Mouse (Mus musculus) midbrain, embryonic 11.5 days (tissue): ENCODE measurements around the gene 2410137M14Rik. TPM values are rescaled to one million over a fixed set of nuclear protein-coding genes. Genes with fewer than 3 reads are reported as not detected.
A peak's percentile ranks its signal among the peaks of the same experiment; 100 is the strongest.
"Not testable (repeated sequence)": the region's sequence is repeated elsewhere in the genome, so short reads cannot be mapped to it uniquely, and the experiment has no call there.

Experiments used
- ATAC-seq: fragments of 200-750 bp; cut with Nextera tagmentation; 2 replicates; pipeline ENCODE4 v1.8.0; 2017; ENCODE audit warnings: moderate TSS enrichment, moderate library complexity; ENCODE audit not compliant: low FRiP score
- DNase-seq: peaks from one replicate; pipeline ENCODE4 v3.0.0; 2015; ENCODE audit warnings: low spot score; ENCODE audit errors: missing footprints
- H3K27ac ChIP-seq: fragments of 300-500 bp; sonication (generic); 2 replicates; pipeline ENCODE4 v1.5.1; 2014; ENCODE audit warnings: low read depth, low read length
- H3K27me3 ChIP-seq: fragments of 300-500 bp; sonication (generic); 2 replicates; pipeline ENCODE4 v1.6.1; 2014; ENCODE audit warnings: mild to moderate bottlenecking, low read length, moderate library complexity, mixed read lengths; ENCODE audit not compliant: control insufficient read depth, insufficient read depth
- H3K36me3 ChIP-seq: fragments of 300-500 bp; sonication (generic); 2 replicates; pipeline ENCODE4 v1.6.1; 2014; ENCODE audit warnings: mild to moderate bottlenecking, low read length, moderate library complexity, mixed read lengths; ENCODE audit not compliant: control insufficient read depth, insufficient read depth
- H3K4me1 ChIP-seq: fragments of 300-500 bp; sonication (generic); 2 replicates; pipeline ENCODE4 v1.6.1; 2014; ENCODE audit warnings: low read length; ENCODE audit not compliant: control insufficient read depth, insufficient read depth
- H3K4me2 ChIP-seq: fragments of 300-500 bp; sonication (generic); 2 replicates; pipeline ENCODE4 v1.6.1; 2014; ENCODE audit warnings: mild to moderate bottlenecking, moderate library complexity
- H3K4me3 ChIP-seq: fragments of 300-500 bp; sonication (generic); 2 replicates; pipeline ENCODE4 v1.5.1; 2014; ENCODE audit warnings: low read depth, low read length
- H3K9ac ChIP-seq: fragments of 300-500 bp; sonication (generic); 2 replicates; pipeline ENCODE4 v1.6.1; 2014; ENCODE audit warnings: low read length
- H3K9me3 ChIP-seq: fragments of 300-500 bp; sonication (generic); 2 replicates; pipeline ENCODE4 v1.6.1; 2016; ENCODE audit warnings: low read length; ENCODE audit not compliant: control insufficient read depth
- WGBS: fragments of 180-500 bp; shearing (Covaris S2); extraction: QIAGEN DNeasy Blood & Tissue Kit; methylation state at CpG from one replicate; pipeline ENCODE4 v1.1.7; 2014; 5-methylcytosine and 5-hydroxymethylcytosine counted together
- polyA plus RNA-seq: library from polyadenylated mRNA; unstranded; fragments of >200 nt; fragmentation: Nextera tagmentation; extraction: Ambion mirVana; gene quantifications from 2 replicates; pipeline ENCODE4 v1.2.1, GENCODE M21; 2014

Gene 2410137M14Rik
- polyA plus RNA-seq: 0.39 TPM in 1 of 2 replicates, not detected in the other

GRCm38 (mm10) chr17:36981221-36981813 lies at the start of gene 2410137M14Rik:
Gene 2410137M14Rik, minus strand, starts transcription at chr17:36981237.
- H3K4me2 ChIP-seq: peak within 1 kb of the TSS; percentile 2; the same call in 1 of the 2 replicates
- WGBS: 14% methylated on average over 18 of the region's 18 CpGs

GRCm38 (mm10) chr17:37029162-37029561 lies 48.1 kb upstream of the 2410137M14Rik start:
- DNase-seq (no peak), ATAC-seq (peak; percentile 35)
- Histone ChIP-seq H3K4me1 (peaks cover 2% of the 10 kb centered on the region; the same call in 1 of the 2 replicates), H3K9me3 (no peaks in the 10 kb centered on the region), H3K27ac (peak overlapping the region; percentile 97), H3K9ac (peak overlapping the region; percentile 69), H3K27me3 (no peaks in the 10 kb centered on the region), H3K4me2 (peak overlapping the region; percentile 41), H3K4me3 (peak overlapping the region; percentile 39), H3K36me3 (no peaks in the 10 kb centered on the region)
- WGBS: 75% methylated on average over 8 of the region's 8 CpGs

More at GRCm38 (mm10) chr17:36981221-36981813, at the start of gene 2410137M14Rik:
- Histone ChIP-seq H3K4me3 (no peak within 1 kb of the TSS), H3K27me3 (no peaks in the 10 kb centered on the region), H3K9me3 (no peaks in the 10 kb centered on the region), H3K36me3 (no peaks in the 10 kb centered on the region), H3K9ac (no peak within 1 kb of the TSS), H3K27ac (no peak within 1 kb of the TSS), H3K4me1 (peaks cover 10% of the 10 kb centered on the region)
- ATAC-seq: no peak
- peak; percentile 81 for DNase-seq

- peak; percentile 99 for DNase-seq
- Histone ChIP-seq H3K4me2 (peak overlapping the region; percentile 41), H3K4me3 (peak overlapping the region; percentile 39), H3K9ac (peak overlapping the region; percentile 69), H3K27me3 (no peaks in the 10 kb centered on the region), H3K9me3 (no peaks in the 10 kb centered on the region), H3K36me3 (no peaks in the 10 kb centered on the region), H3K4me1 (peaks cover 2% of the 10 kb centered on the region; the same call in 1 of the 2 replicates), H3K27ac (peak overlapping the region; percentile 97)
- peak; percentile 99 for ATAC-seq
- under 1% methylated on average over 14 of the region's 14 CpGs for WGBS
Observed at GRCm38 (mm10) chr17:37028683-37029120, 47.7 kb upstream of the 2410137M14Rik start.

GRCm38 (mm10) chr17:37028212-37028611 lies 47.2 kb upstream of the 2410137M14Rik start:
- H3K27me3 ChIP-seq: no peaks in the 10 kb centered on the region
- H3K4me2 ChIP-seq: peak overlapping the region; percentile 41
- peak overlapping the region; percentile 69 for H3K9ac ChIP-seq
- peak overlapping the region; percentile 97 for H3K27ac ChIP-seq
- DNase-seq: no peak
- no peaks in the 10 kb centered on the region for H3K36me3 ChIP-seq
- H3K4me1 ChIP-seq: peaks cover 2% of the 10 kb centered on the region; the same call in 1 of the 2 replicates
- ATAC-seq: peak; percentile 35
- WGBS: 5% methylated on average over 10 of the region's 10 CpGs
- H3K4me3 ChIP-seq: peak overlapping the region; percentile 39
- no peaks in the 10 kb centered on the region for H3K9me3 ChIP-seq

GRCm38 (mm10) chr17:37027486-37027885 lies 46.4 kb upstream of the 2410137M14Rik start:
- no peak for ATAC-seq
- Histone ChIP-seq H3K9ac (no peak overlapping the region), H3K9me3 (no peaks in the 10 kb centered on the region), H3K4me1 (peaks cover 2% of the 10 kb centered on the region; the same call in 1 of the 2 replicates), H3K36me3 (no peaks in the 10 kb centered on the region), H3K27me3 (no peaks in the 10 kb centered on the region), H3K4me2 (no peak overlapping the region), H3K4me3 (no peak overlapping the region), H3K27ac (no peak overlapping the region)
- DNase-seq: no peak
- 96% methylated on average over 4 of the region's 4 CpGs for WGBS

GRCm38 (mm10) chr17:37026425-37026824 lies 45.4 kb upstream of the 2410137M14Rik start:
- no peak overlapping the region for H3K27ac ChIP-seq

GRCm38 (mm10) chr17:37022628-37023576 lies 41.9 kb upstream of the 2410137M14Rik start, which contains the start of gene Mog:
Gene Mog, minus strand, starts transcription at chr17:37023398.
- ATAC-seq (no peak), DNase-seq (no peak)
- no peaks in the 10 kb centered on the region; the same call in 1 of the 2 replicates for H3K4me1 ChIP-seq
- H3K27ac ChIP-seq: no peak within 1 kb of the TSS
- H3K9ac ChIP-seq: no peak within 1 kb of the TSS
- H3K4me2 ChIP-seq: no peak within 1 kb of the TSS
- no peaks in the 10 kb centered on the region for H3K36me3 ChIP-seq
- no peak within 1 kb of the TSS for H3K4me3 ChIP-seq
- WGBS: 78% methylated on average over 9 of the region's 9 CpGs
- no peaks in the 10 kb centered on the region for H3K27me3 ChIP-seq
- no peaks in the 10 kb centered on the region for H3K9me3 ChIP-seq

More at GRCm38 (mm10) chr17:37026425-37026824, 45.4 kb upstream of the 2410137M14Rik start:
- ATAC-seq: no peak
- Histone ChIP-seq H3K4me2 (no peak overlapping the region), H3K9me3 (no peaks in the 10 kb centered on the region), H3K36me3 (no peaks in the 10 kb centered on the region), H3K27me3 (no peaks in the 10 kb centered on the region), H3K4me3 (no peak overlapping the region), H3K9ac (no peak overlapping the region), H3K4me1 (peaks cover 2% of the 10 kb centered on the region; the same call in 1 of the 2 replicates)
- no peak for DNase-seq
- WGBS: 64% methylated on average over 2 of the region's 2 CpGs

- not testable (repeated sequence) for H3K36me3 ChIP-seq, DNase-seq, ATAC-seq, H3K4me1 ChIP-seq, H3K9ac ChIP-seq, H3K4me3 ChIP-seq, H3K27me3 ChIP-seq, H3K27ac ChIP-seq, H3K9me3 ChIP-seq, H3K4me2 ChIP-seq
- WGBS: 90% methylated on average over 5 of the region's 5 CpGs
Observed at GRCm38 (mm10) chr17:37019242-37019641, 38.2 kb upstream of the 2410137M14Rik start.
